Mouse (Mus musculus) testis, postnatal 14 days (tissue): ENCODE results near the gene Ralgps2.

Experiments
- DNase-seq: peaks from one replicate; pipeline ENCODE4 v3.0.0; 2021; ENCODE audit warnings: low spot score

The Ralgps2 gene

DNA sequence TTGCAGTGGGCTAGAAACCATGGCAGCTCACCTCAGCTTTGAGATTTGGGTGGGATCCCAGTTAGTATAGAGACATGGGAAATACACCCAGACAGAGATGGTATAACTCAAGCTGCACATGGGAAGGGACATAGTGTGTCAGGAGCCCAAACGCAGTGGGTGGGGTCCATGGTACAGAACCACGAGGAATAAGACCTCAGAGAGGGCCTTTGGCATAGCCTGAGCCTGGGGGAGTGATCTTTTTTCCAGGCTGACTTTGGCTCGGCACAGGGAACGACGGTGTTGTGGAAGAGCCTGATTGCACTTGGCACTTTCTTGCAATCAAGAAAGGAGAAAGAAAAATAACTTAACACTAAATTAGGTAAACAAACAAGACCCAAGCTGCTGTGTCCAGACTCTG is 170.3 kb downstream of the Ralgps2 start:
- no peak for DNase-seq

DNA sequence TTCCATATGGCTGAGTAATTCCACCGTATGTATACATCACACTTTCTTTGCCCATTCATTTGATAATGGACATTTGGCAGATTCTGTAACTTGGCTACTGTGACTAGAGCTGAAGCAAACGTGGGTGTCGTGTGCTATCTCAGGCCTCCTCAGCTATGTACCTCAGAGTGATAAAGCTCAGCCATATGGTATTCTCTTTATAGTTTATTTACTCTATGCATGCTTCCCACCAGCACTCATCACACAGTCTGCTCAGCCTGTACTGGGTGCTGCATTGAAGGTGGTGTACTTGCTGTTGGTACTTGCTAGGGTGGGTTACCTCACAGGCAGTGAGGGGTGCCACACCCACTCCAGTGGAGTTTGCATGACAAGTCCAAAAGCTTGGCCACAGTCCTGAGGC is 174.1 kb downstream of the Ralgps2 start:
- no peak for DNase-seq

DNA sequence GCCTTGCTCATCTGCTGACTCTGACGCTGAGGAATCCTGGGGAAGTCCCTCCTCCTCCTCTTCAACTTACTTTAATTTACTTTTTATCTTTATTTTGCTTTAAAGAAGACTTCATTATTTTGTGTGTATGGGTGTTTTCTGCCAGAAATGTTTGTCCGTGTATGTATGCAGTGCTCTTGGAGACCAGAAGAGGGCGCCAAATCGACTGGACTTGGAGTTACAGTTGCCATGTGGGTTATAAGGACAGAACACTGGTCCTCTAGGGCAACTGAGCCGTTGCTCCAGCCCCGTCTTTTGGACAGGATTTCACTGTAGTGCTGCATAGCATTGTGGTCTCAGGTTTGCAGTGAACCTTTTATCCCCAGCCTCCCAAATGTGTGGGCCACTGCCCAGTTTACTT is 174.8 kb downstream of the Ralgps2 start:
- DNase-seq = no peak

DNA sequence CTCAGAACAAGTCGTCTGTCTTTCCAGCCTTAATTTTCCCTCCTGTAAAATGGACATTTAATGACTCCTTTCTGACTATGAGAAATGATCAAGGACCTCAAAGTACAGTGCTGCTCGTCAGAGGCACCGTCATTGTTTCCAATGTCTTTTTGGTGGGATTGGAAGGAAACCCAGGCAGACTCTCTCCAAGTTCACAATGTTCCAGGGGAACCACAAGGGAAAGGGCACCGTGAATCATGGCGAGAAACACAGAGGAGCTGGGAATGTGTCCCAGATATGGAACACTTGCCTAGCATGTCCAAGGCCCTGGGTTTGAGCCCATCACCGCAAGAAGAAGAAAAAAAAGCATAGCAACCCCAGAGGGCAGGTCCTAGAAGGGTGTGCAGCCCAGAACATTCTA is 176.1 kb downstream of the Ralgps2 start:
- DNase-seq = no peak

DNA sequence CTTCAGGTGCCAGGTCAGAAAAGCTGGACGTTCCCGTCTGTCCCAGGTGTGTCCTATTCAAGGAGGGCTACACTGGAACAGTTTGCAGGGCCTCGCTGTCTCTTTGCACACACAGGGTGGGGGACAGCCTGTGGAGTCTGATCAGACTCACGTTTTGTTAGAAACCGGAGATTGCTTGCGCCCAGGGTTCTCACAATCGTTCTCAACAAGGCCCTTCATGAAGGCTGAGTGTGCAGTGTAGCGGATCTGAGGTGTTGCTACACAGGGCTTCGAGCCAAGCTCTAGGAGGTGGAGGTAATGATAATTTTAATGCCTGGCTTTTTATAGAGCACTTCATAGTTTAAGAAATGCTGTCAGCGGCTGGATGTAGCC is 178.0 kb downstream of the Ralgps2 start:
- no peak for DNase-seq

DNA sequence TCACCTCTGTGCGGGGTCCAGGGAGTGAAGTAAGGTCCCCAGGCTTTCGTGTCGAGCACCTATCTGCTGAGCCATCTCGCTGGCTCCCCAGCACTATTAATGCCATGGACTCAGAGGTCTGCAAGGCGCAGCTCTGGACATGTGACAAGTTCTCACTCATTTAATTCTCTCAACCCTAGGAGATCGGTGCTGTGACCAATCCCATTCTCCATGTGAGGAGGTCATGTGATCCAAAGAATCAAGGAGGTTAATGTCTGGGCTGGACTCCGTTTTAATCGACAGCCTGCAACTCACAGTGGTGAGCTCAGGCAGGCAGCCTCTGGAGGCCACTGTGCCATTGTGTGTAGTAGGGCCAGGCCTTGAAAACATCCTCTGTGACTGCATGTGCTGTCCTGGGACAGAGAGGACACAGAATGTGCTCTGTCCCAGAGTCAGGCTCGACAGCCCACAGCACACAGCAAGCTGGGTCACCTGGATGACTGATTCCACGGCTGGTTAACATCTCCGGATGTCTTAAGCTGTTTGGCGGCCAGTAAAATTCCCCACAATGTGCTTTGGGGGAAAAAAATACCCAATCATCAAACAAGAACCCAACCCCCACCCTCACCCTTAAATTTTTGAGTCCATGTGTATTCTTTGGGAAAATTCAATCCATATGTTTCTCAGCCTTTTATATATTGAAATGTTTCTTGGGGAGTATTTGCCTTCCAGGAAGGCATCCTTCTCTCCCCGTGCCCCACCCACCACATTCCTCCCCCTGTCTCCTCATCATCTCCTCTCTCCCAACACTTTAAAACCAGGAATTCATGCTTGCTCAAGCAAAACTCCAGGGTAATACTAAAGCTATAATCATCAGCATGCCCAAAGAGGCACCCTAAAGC is 178.6 kb downstream of the Ralgps2 start:
- DNase-seq = no peak

DNA sequence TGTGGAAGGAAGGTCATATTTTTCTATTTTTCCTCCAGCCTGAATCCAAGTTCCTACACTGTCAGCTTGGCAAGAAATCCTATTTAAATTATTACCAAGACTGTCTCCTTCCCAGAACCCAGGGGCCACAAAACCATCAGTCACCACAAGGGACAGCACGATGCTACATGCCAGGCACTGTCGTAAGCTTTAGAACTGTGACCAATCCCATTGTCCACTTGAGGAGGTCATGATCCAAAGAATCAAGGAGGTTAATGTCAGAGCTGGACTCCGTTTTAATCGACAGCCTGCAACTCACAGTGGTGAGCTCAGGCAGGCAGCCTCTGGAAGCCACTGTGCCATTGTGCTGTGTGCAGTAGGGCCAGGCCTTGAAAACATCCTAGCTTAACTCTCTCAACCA is 181.1 kb downstream of the Ralgps2 start:
- no peak for DNase-seq

DNA sequence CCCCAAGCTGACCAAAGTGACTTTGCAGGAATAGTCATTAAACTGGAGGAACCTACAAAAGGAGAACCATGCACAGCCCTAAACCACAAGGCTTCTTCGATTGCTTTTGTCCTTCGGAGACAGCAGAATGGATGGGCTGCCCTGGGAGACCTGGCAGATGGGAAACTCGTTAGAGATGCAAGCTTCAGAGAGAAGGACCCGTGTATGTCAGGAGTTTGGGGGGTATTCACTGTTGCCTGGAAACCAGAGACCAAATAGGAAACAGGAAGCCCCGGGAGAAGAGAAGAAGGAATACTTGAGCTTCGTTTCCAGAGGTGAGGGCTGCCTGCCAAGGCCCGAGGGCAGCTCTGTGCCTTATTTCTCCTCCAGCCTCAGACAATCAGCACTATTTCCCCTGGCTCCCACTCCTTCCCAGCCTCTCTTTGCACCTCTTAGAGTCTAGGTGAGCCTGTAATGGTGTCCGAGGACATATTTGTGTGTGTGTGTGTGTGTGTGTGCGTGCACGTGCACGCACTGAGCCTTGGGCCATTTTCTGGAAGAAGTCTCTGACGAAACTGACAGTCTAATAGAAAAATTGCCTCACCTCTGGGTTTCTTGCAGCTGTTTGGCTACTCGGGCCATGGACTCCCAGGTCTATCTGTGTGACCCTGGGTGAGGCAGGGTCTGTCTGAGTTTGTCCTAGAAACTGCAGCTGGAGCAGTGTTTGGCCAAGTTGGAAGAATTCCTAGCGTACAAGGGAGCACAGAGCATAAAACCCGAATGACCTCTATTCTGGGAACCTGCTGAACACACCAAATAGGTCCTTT is 184.6 kb downstream of the Ralgps2 start:
- DNase-seq = no peak
